Mouse (Mus musculus): ENCODE results near the gene Btbd11.

Gene Btbd11

GRCm38 (mm10) chr10:85473871-85474270 is 87.3 kb downstream of the Btbd11 start:
- in situ Hi-C loops (cut with MboI; ENCODE audit: unreplicated experiment in 2 of 2): no loop called here

DNA sequence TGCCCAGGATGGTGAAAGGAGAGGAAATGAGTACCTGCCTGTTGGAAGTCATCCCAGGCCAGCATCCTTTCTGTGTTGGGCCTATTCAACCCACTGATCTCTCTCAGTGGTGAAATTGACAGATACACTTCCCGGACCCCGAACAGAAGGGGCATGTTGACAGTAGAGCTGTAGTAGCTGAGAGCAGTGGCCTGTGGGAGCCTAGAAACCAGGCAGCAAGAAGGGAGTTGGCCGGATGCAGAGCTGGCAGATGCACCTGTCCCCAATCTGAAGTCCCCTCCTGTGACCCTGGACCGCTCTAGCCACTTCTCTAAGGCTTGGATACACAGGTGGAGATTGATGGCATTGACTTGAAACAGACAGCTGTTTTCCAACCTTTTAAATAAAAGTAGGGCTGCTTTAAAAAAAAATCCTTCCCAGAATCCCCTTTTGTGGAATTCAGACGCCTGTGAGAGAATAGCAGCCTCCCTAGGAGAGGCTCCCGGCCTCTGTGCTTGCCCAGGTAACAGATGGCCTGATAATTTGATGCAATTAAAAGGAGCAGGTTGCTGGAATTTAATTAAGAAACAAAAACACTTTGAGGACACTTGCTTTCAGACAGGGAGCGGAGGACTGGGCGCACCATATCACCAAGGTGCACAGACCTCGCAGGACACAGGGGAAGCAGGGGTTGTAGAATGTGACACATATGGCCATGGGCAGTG is 89.2 kb downstream of the Btbd11 start:
- in situ Hi-C loops (cut with MboI; ENCODE audit: unreplicated experiment in 2 of 2): no loop called here

DNA sequence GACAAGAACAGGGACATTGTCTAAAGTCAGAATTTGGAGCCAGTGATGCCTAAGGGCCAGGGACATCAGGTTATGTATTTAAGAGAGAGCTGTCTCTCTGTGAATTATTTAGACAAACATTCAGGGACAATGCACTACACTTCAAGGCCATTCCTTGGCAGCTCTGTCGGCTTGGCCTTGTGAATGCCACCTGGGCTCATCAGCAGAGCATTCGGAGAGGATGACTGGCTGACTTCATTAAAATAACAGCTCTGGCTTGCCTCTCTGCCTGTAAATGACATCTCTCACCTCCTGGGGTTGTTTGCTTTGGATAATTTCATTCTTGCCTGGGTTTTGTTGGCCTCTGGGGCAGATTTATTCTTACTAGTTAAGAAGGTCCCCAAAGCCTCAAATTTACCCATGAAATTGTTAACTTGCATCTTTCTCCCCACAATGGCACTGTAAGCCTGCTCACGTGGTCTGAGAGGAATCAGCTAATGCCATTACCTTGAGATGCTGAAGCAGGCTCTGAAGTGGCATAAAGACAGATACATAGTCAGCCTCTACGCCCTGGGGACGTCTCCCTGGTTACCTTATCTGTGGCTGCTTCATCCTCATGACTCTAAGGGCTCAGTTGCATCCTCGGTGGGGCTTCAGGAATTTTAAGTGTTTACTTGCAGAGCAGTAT is 93.5 kb downstream of the Btbd11 start:
- in situ Hi-C loops (cut with MboI; ENCODE audit: unreplicated experiment in 2 of 2): no loop called here

GRCm38 (mm10) chr10:85481106-85481505 is 94.5 kb downstream of the Btbd11 start:
- in situ Hi-C loops (cut with MboI; ENCODE audit: unreplicated experiment in 2 of 2): no loop called here

- in situ Hi-C loops (cut with MboI; ENCODE audit: unreplicated experiment in 2 of 2): no loop called here
Measured at GRCm38 (mm10) chr10:85482064-85482473, 95.5 kb downstream of the Btbd11 start.

DNA sequence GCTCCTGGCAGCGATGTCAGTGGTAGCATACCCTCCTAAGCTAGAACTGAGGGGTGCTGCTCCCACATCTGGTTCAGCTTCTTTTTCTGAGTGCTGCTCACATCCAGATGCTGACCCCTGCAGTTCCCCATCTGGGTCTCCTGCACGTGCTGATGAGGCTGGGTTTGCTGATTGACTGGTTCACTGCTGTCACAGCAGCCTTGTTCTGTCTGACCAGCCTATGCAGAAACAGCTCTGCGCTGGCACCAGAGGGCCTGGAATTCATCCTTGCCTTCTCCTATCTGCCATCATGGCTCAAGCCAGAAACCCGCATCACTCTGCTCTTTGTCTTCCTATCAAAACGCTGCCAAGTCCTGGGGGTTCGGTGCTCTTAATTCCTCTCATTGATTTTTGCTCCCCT is 95.9 kb downstream of the Btbd11 start:
- in situ Hi-C loops (cut with MboI; ENCODE audit: unreplicated experiment in 2 of 2): no loop called here

DNA sequence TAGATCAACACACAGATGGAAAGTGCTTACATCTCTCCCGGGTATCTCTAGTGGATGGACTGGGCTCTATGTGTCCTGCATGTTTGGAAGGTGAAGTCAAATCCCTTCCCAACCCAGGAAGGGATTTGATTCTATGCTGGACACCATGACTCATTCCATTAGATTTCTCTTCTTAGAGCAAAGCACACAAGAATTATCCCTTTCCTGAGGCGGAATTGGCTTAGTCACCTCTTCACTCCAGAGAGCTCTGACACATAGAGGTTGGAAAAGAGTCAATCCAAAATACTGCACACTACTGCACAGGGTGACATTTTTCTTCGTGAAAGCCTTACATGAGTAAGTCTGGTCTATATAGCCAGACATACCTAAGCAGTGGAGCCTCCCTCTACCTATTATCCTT is 99.8 kb downstream of the Btbd11 start:
- in situ Hi-C loops (cut with MboI; ENCODE audit: unreplicated experiment in 2 of 2): no loop called here

GRCm38 (mm10) chr10:85492583-85492982 is 106.0 kb downstream of the Btbd11 start:
- in situ Hi-C loops (cut with MboI; ENCODE audit: unreplicated experiment in 2 of 2): no loop called here

- in situ Hi-C loops (cut with MboI; ENCODE audit: unreplicated experiment in 2 of 2): no loop called here
Measured at GRCm38 (mm10) chr10:85496358-85496757, 109.7 kb downstream of the Btbd11 start.

- in situ Hi-C loops (cut with MboI; ENCODE audit: unreplicated experiment in 2 of 2): no loop called here
Measured at GRCm38 (mm10) chr10:85496981-85497380, 110.4 kb downstream of the Btbd11 start.

DNA sequence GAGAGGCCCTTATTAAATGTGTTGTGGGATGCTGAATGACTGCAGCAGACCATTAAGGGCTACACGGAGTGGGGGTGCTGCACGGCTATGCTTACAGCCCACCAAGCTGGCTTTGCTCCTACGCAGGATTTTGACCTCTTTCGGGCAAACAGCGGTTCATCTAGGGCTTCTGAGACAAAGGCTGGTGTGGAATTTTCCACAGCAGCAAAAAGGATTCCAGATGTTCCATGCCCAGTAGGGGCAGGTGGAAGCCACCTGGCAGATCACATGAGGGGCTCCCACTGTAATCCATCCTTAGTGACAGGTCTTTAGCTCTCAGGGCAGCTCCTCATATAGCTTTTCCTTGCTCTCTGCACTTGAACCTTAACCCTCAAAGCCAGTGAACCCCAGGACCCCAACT is 111.3 kb downstream of the Btbd11 start:
- in situ Hi-C loops (cut with MboI; ENCODE audit: unreplicated experiment in 2 of 2): no loop called here

GRCm38 (mm10) chr10:85500573-85501155 is 114.0 kb downstream of the Btbd11 start:
- in situ Hi-C loops (cut with MboI; ENCODE audit: unreplicated experiment in 2 of 2): no loop called here

- in situ Hi-C loops (cut with MboI; ENCODE audit: unreplicated experiment in 2 of 2): no loop called here
Measured at GRCm38 (mm10) chr10:85501966-85502566, 115.5 kb downstream of the Btbd11 start.

DNA sequence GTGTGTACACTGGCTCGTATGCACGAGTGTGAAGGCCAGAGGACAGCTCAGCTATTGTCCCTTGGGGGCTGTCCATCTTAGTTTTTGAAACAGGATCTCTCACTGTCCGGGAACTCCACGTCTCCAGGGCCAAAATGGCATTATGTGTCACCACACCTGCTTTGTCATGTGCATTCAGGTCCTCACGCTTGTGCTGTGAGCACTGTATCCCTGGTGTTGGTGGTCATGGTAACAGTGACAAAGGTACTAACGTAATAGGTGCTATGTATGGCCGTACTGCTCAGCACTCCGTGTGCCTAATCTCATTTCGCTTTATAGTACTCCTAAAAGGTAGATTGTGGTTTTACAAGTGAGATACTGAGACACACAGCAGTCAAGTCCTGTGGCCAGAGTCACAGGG is 116.0 kb downstream of the Btbd11 start:
- in situ Hi-C loops (cut with MboI; ENCODE audit: unreplicated experiment in 2 of 2): no loop called here

GRCm38 (mm10) chr10:85503453-85503852 is 116.8 kb downstream of the Btbd11 start:
- in situ Hi-C loops (cut with MboI; ENCODE audit: unreplicated experiment in 2 of 2): no loop called here

GRCm38 (mm10) chr10:85507270-85508050 is 120.8 kb downstream of the Btbd11 start:
- in situ Hi-C loops (cut with MboI; ENCODE audit: unreplicated experiment in 2 of 2): no loop called here

- in situ Hi-C loops (cut with MboI; ENCODE audit: unreplicated experiment in 2 of 2): no loop called here
Measured at GRCm38 (mm10) chr10:85508193-85508794, 121.7 kb downstream of the Btbd11 start.

DNA sequence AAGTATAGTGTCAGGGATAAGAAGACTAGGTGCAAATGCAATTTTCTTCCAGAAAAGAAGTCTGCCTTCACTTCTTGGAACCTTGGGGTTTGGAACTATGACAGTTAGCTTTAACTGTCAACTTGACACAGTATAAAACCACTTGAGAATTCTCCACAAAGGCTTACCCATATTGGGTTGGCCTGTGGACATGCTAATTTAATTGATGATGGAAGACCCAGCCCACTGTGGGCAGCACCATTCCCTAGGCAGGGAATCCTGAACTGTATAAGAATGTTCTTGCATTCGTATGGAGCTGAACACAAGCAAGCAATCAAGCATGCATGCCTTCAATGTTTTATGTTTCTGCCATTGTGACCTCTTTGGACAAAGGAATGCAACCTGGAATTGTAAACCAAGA is 122.4 kb downstream of the Btbd11 start:
- in situ Hi-C loops (cut with MboI; ENCODE audit: unreplicated experiment in 2 of 2): no loop called here

DNA sequence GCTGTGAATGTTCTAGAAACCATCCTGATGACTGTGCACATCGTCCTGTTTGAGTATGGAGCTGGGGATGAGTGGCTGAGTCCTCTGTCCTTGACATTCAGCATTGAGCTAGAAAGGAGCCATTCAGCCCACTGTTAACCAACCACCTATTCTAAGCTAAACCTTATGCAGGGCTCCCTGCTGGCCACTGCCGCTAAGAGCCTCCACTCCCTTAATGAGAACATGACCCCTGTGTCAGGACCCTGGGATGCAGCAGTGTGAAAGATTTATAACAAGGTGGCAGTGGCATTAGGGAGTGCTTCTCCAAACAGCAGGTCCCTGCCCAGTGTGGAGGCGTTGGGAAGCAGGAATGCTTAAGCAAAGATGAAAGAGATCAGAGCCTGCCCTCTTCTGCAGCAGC is 123.7 kb downstream of the Btbd11 start:
- in situ Hi-C loops (cut with MboI; ENCODE audit: unreplicated experiment in 2 of 2): no loop called here

- in situ Hi-C loops (cut with MboI; ENCODE audit: unreplicated experiment in 2 of 2): no loop called here
Measured at GRCm38 (mm10) chr10:85512808-85513207, 126.2 kb downstream of the Btbd11 start.

Data from v-Abl transformed pro-B cells (cell line).